In the genomic region with DNA sequence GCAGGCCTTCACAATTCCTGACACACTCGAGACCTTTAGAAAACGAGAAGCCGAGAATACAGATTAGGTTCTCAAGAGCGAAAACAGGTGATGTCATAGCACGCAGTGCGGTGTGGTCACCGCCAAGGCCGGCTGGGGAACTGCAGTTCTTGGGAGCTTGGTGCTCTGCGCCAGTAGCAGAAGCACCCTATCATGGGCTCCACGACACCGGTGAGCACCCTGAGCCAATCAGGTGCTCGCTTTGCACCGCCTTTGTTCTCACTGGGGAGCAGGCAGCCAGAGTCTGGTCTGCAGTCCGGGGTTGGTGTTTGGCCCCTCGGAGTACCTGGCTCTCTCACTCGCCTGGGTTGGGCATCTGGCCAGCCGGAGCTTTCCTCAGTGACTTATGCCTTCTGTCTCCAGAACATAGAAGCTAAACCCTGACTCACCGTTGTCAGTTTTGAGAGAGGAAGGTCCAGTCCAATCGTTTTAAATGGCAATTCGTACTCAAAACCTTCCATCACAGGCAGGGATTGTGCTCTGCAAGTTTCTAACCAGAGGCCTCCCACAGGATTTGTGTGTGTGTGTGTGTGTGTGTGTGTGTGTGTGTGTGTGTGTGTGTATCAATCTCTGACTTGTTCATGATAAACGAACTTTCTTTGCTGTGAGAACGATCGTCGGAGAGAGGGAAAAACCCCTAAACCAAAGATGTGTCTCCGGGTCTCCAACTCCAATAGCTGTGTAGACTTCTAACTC, we compare ENCODE assay signal across 8 mouse cellular contexts. TPM values are rescaled to one million over a fixed set of nuclear protein-coding genes. Genes with fewer than 3 reads are reported as not detected.
A peak's percentile ranks its signal among the peaks of the same experiment; 100 is the strongest.
DNase-seq lines count a peak whose midpoint lies in the region; ATAC-seq and TF ChIP-seq lines count a peak whose summit lies in the region.

A gene (plus strand): TSS at position 82 of the 735 bp plus-strand sequence.

- no peaks in the 10 kb centered on the region for H3K36me3 ChIP-seq in ES-Bruce4 (ENCODE audit: control insufficient read depth, insufficient read depth, low read length, poor library complexity, severe bottlenecking)
- no peaks in the 10 kb centered on the region for H3K36me3 ChIP-seq in forebrain, embryonic 15.5 days
- H3K36me3 ChIP-seq in liver, postnatal 0 days (replicated peaks; ENCODE audit: insufficient read depth, low read length): no peaks in the 10 kb centered on the region
- H3K36me3 ChIP-seq in neural tube, embryonic 13.5 days: no peaks in the 10 kb centered on the region

- H3K27ac ChIP-seq in ES-Bruce4 (ENCODE audit: insufficient read depth, low read length): peak within 1 kb of the TSS; percentile 79
- peak within 1 kb of the TSS; percentile 94 for H3K27ac ChIP-seq in forebrain, embryonic 15.5 days (replicated peaks)
- H3K27ac ChIP-seq in liver, postnatal 0 days (ENCODE audit: low read depth): peak within 1 kb of the TSS; percentile 66
- H3K27ac ChIP-seq in neural tube, embryonic 13.5 days (replicated peaks): peak within 1 kb of the TSS; percentile 92

- H3K4me3 ChIP-seq in ES-Bruce4 (ENCODE audit: low read depth, low read length): peak within 1 kb of the TSS; percentile 65
- peak within 1 kb of the TSS; percentile 94 for H3K4me3 ChIP-seq in forebrain, embryonic 15.5 days
- peak within 1 kb of the TSS; percentile 74 for H3K4me3 ChIP-seq in liver, postnatal 0 days (ENCODE audit: low read depth, low read length)
- peak within 1 kb of the TSS; percentile 94 for H3K4me3 ChIP-seq in neural tube, embryonic 13.5 days

- peak within 1 kb of the TSS; percentile 57 for H3K9ac ChIP-seq in ES-Bruce4 (ENCODE audit: low read depth, poor library complexity, severe bottlenecking)
- H3K9ac ChIP-seq in forebrain, embryonic 15.5 days (replicated peaks): peak within 1 kb of the TSS; percentile 47
- peak within 1 kb of the TSS; percentile 30 for H3K9ac ChIP-seq in liver, postnatal 0 days (replicated peaks)
- peak within 1 kb of the TSS; percentile 67 for H3K9ac ChIP-seq in neural tube, embryonic 13.5 days

- WGBS in forebrain, embryonic 15.5 days: 1% methylated on average over 25 of the region's 25 CpGs
- WGBS in liver, postnatal 0 days (ENCODE audit: insufficient replicate concordance): 3% methylated on average over 25 of the region's 25 CpGs
- 2% methylated on average over 25 of the region's 25 CpGs for WGBS in neural tube, embryonic 13.5 days

- peak within 1 kb of the TSS; percentile 59 for H3K4me2 ChIP-seq in forebrain, embryonic 15.5 days (replicated peaks)
- H3K4me2 ChIP-seq in liver, postnatal 0 days (ENCODE audit: low read depth, low read length): peak within 1 kb of the TSS; percentile 89
- H3K4me2 ChIP-seq in neural tube, embryonic 13.5 days: peak within 1 kb of the TSS; percentile 62

- DNase-seq in heart, postnatal 25 days (ENCODE audit: low spot score): peak; percentile 55
- DNase-seq in layer of hippocampus, adult 11-12 months (ENCODE audit: low spot score): peak; percentile 63
- peak; percentile 80 for DNase-seq in liver, postnatal 0 days
- peak; percentile 58 for DNase-seq in telencephalon, adult 2 months (ENCODE audit: low read depth, low spot score)

- no peaks in the 10 kb centered on the region for H3K27me3 ChIP-seq in ES-Bruce4 (ENCODE audit: control insufficient read depth, insufficient read depth, low read length, poor library complexity, severe bottlenecking)
- H3K27me3 ChIP-seq in forebrain, embryonic 15.5 days: no peaks in the 10 kb centered on the region
- no peaks in the 10 kb centered on the region for H3K27me3 ChIP-seq in liver, postnatal 0 days (ENCODE audit: insufficient read depth, low read length)
- H3K27me3 ChIP-seq in neural tube, embryonic 13.5 days: no peaks in the 10 kb centered on the region

- intact Hi-C loops in heart, postnatal 25 days (cut with DNase I): loop anchor here (5.0 kb wide), 2 partner anchors 103 to 378 kb away; no protein-coding TSS in a partner anchor

- H3K9me3 ChIP-seq in ES-Bruce4 (replicated peaks; ENCODE audit: control insufficient read depth, insufficient read depth, low read length, poor library complexity, severe bottlenecking): no peaks in the 10 kb centered on the region
- H3K9me3 ChIP-seq in forebrain, embryonic 15.5 days: no peaks in the 10 kb centered on the region
- no peaks in the 10 kb centered on the region for H3K9me3 ChIP-seq in liver, postnatal 0 days (ENCODE audit: low read length)
- H3K9me3 ChIP-seq in neural tube, embryonic 13.5 days: no peaks in the 10 kb centered on the region

- TF ChIP-seq POLR2A in ES-Bruce4 (IDR thresholded peaks at IDR 0.05; ENCODE audit: insufficient read depth, low read length): peak; percentile 47

- no peaks in the 10 kb centered on the region for H3K4me1 ChIP-seq in ES-Bruce4 (ENCODE audit: control insufficient read depth, insufficient read depth, low read length)
- peaks cover 23% of the 10 kb centered on the region for H3K4me1 ChIP-seq in forebrain, embryonic 15.5 days
- H3K4me1 ChIP-seq in liver, postnatal 0 days (ENCODE audit: insufficient read depth): peaks cover 9% of the 10 kb centered on the region
- H3K4me1 ChIP-seq in neural tube, embryonic 13.5 days (replicated peaks): peaks cover 28% of the 10 kb centered on the region

- ATAC-seq in cerebellum, adult (ENCODE audit: insufficient number of reproducible peaks, low FRiP score, low TSS enrichment): peak; percentile 74
- peak; percentile 28 for ATAC-seq in forebrain, embryonic 15.5 days (replicated peaks)
- ATAC-seq in liver, postnatal 0 days: peak; percentile 71
- peak; percentile 55 for ATAC-seq in neural tube, embryonic 13.5 days (ENCODE audit: low read depth)

- TF ChIP-seq EP300 in ES-Bruce4 (IDR thresholded peaks at IDR 0.05; ENCODE audit: insufficient read depth, low read depth, low read length): 0 out of 2 replicates have a peak, but pooled peaks have one; percentile 29
- TF ChIP-seq EP300 in liver, postnatal 0 days (IDR thresholded peaks at IDR 0.05; ENCODE audit: low read depth): no peak

- TF ChIP-seq CTCF in ES-Bruce4 (IDR thresholded peaks at IDR 0.05; ENCODE audit: low read depth, low read length): no peak
- TF ChIP-seq CTCF in liver, postnatal 0 days (IDR thresholded peaks at IDR 0.05; ENCODE audit: low read depth): peak; percentile 39

RNA-seq across cellular contexts. Expression of the gene that starts here (rescaled TPM):
- polyA plus RNA-seq in ES-Bruce4 (2011; ENCODE audit: insufficient read depth, insufficient read length, low read depth, missing spikeins): 24.1 and 26.4 TPM in 2 replicates
- polyA plus RNA-seq in forebrain, embryonic 15.5 days (2015; fragmentation: Nextera tagmentation; extraction: Ambion mirVana): 13.3 and 14.4 TPM in 2 replicates
- 10 to 100 TPM; 23.3 to 24.6 TPM for total RNA-seq in heart, postnatal 25 days (2021)
- 3.4 and 3.7 TPM in 2 replicates for polyA plus RNA-seq in liver, postnatal 0 days (2015; fragmentation: Nextera tagmentation; extraction: Ambion mirVana)
- polyA plus RNA-seq in neural tube, embryonic 13.5 days (2015; fragmentation: Nextera tagmentation; extraction: Ambion mirVana): 18.8 and 24.4 TPM in 2 replicates

Comparison
In these comparisons a context has a peak if more than half of its experiments do, and no peak if none do; other contexts are left out.
1. Peak in every context shown above with its lines: DNase-seq, ATAC-seq, H3K4me3 ChIP-seq and H3K27ac ChIP-seq.